ENCODE assay signal across 18 mouse cellular contexts in the genomic region with DNA sequence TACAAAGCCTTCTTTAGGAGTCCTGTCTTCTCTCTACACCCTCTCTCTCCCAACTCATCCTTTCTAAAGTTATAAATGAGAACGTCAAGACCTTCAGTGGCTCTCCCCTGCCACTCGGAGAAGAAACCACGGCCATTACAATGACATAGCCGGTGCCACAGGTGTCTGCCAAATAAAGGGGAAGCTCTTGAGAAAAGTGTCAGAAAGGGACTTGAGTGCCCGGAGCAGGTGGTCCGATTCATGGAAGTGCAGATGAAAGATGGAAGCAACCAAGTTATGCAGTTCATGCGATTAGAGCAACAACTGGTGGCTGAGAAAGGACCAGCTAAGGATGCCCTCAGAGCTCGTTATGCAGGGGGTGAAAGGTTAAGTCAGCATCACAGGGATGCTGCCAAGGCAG. TPM values are rescaled to one million over a fixed set of nuclear protein-coding genes. Genes with fewer than 3 reads are reported as not detected.
"Had no signal": no experiment of that assay in that cellular context is flagged by ENCODE, and none has a peak within 500 bp of the region (broad histone marks: within the 10 kb centered on the region; RNA-seq: fewer than 3 reads in every experiment).

No protein-coding gene starts in this region.

- H3K27me3 ChIP-seq: stomach, embryonic 15.5 days had no signal

- H3K4me1 ChIP-seq: neural tube, embryonic 13.5 days; neural tube, embryonic 15.5 days; stomach, embryonic 15.5 days had no signal

- H3K9me3 ChIP-seq: neural tube, embryonic 13.5 days; neural tube, embryonic 15.5 days; stomach, embryonic 15.5 days had no signal

- H3K4me2 ChIP-seq: neural tube, embryonic 13.5 days; neural tube, embryonic 15.5 days; stomach, embryonic 15.5 days had no signal

- H3K9ac ChIP-seq: neural tube, embryonic 13.5 days; neural tube, embryonic 15.5 days; stomach, embryonic 15.5 days had no signal

- H3K36me3 ChIP-seq: neural tube, embryonic 13.5 days; neural tube, embryonic 15.5 days; stomach, embryonic 15.5 days had no signal

- DNase-seq: retina, postnatal 1 day; right cerebral cortex, adult 18-20 months; right cerebral cortex, postnatal 14 days; right cerebral cortex, postnatal 25 days; right cerebral cortex, postnatal 4 days; spleen, adult 18-20 months; thymus, adult 18-20 months; thymus, adult 2 months; thymus, postnatal 14 days; thymus, postnatal 25 days; thymus, postnatal 36 days; thymus, postnatal 4 days had no signal

- H3K4me3 ChIP-seq: neural tube, embryonic 13.5 days; neural tube, embryonic 15.5 days; stomach, embryonic 15.5 days had no signal

- H3K27ac ChIP-seq: neural tube, embryonic 13.5 days; neural tube, embryonic 15.5 days; stomach, embryonic 15.5 days; stomach, postnatal 0 days had no signal

RNA-seq across cellular contexts. Expression of gene Fer1l4, which starts 9.8 kb away (rescaled TPM):
- polyA plus RNA-seq: neural tube, embryonic 13.5 days; neural tube, embryonic 14.5 days; spleen, adult 2 months had no signal
